Mouse (Mus musculus) forebrain, postnatal 0 days (tissue): ENCODE data around the gene Togaram1. TPM values are rescaled to one million over a fixed set of nuclear protein-coding genes. Genes with fewer than 3 reads are reported as not detected.

Source experiments
- ATAC-seq: fragments of 200-750 bp; cut with Nextera tagmentation; 2 replicates; pipeline ENCODE4 v1.8.0; 2017; ENCODE audit warnings: mild to moderate bottlenecking, moderate library complexity
- DNase-seq: peaks from one replicate; pipeline ENCODE4 v3.0.0-alpha.2; 2015
- H3K27ac ChIP-seq: fragments of 300-500 bp; sonication (generic); 2 replicates; pipeline ENCODE4 v1.5.1; 2014; ENCODE audit warnings: low read depth, mild to moderate bottlenecking, antibody characterized with exemption, low read length, moderate library complexity, mixed read lengths
- H3K27me3 ChIP-seq: fragments of 300-500 bp; sonication (generic); 2 replicates; pipeline ENCODE4 v1.6.1; 2014; ENCODE audit warnings: mild to moderate bottlenecking, low read length, mixed read lengths; ENCODE audit not compliant: insufficient read depth
- H3K36me3 ChIP-seq: fragments of 300-500 bp; sonication (generic); 2 replicates; pipeline ENCODE4 v1.6.1; 2014; ENCODE audit warnings: mild to moderate bottlenecking, moderate library complexity; ENCODE audit not compliant: insufficient read depth
- H3K4me1 ChIP-seq: fragments of 300-500 bp; sonication (generic); 2 replicates; pipeline ENCODE4 v1.6.1; 2014; ENCODE audit warnings: antibody characterized with exemption; ENCODE audit not compliant: insufficient read depth
- H3K4me2 ChIP-seq: fragments of 300-500 bp; sonication (generic); 2 replicates; pipeline ENCODE4 v1.6.1; 2014; ENCODE audit warnings: low read depth, mild to moderate bottlenecking, moderate library complexity
- H3K4me3 ChIP-seq: fragments of 300-500 bp; sonication (generic); 2 replicates; pipeline ENCODE4 v1.5.1; 2014; ENCODE audit warnings: low read depth, low read length, mixed read lengths
- H3K9ac ChIP-seq: fragments of 300-500 bp; sonication (generic); 2 replicates; pipeline ENCODE4 v1.6.1; 2014; ENCODE audit warnings: mild to moderate bottlenecking
- H3K9me3 ChIP-seq: fragments of 300-500 bp; sonication (generic); 2 replicates; pipeline ENCODE4 v1.6.1; 2016; ENCODE audit warnings: low read length
- CTCF ChIP-seq: sonication (generic); IDR thresholded peaks from 2 replicates; pipeline ENCODE4 v1.5.1; 2016; ENCODE audit warnings: antibody characterized with exemption, control low read depth, low read depth
- WGBS: fragments of 180-500 bp; shearing (Covaris S2); extraction: QIAGEN DNeasy Blood & Tissue Kit; methylation state at CpG from one replicate; pipeline ENCODE4 v1.1.7; 2014; 5-methylcytosine and 5-hydroxymethylcytosine counted together
- polyA plus RNA-seq: library from polyadenylated mRNA; unstranded; fragments of >200 nt; fragmentation: Nextera tagmentation; extraction: Ambion mirVana; gene quantifications from 2 replicates; pipeline ENCODE4 v1.2.1, GENCODE M21; 2015
- total RNA-seq: library from RNA; depleted of rRNA; stranded (reverse); fragments of >200 nt; gene quantifications from 2 replicates; pipeline ENCODE4 v1.2.3, GENCODE M21; 2014; rRNA removed

Gene Togaram1
- total and polyA plus RNA-seq, 2 experiments from 2014 or later, result 15.2 to 30.1 TPM

GRCm38 (mm10) chr12:65048799-65049198 is 83.2 kb downstream of the Togaram1 start:
- Histone ChIP-seq H3K9me3 (no peaks in the 10 kb centered on the region), H3K4me1 (no peaks in the 10 kb centered on the region), H3K36me3 (peaks cover 17% of the 10 kb centered on the region), H3K4me3 (no peak overlapping the region), H3K9ac (no peak overlapping the region), H3K27me3 (no peaks in the 10 kb centered on the region), H3K27ac (no peak overlapping the region), H3K4me2 (no peak overlapping the region)
- ATAC-seq (no peak), DNase-seq (no peak)
- no peak for TF ChIP-seq CTCF

DNA sequence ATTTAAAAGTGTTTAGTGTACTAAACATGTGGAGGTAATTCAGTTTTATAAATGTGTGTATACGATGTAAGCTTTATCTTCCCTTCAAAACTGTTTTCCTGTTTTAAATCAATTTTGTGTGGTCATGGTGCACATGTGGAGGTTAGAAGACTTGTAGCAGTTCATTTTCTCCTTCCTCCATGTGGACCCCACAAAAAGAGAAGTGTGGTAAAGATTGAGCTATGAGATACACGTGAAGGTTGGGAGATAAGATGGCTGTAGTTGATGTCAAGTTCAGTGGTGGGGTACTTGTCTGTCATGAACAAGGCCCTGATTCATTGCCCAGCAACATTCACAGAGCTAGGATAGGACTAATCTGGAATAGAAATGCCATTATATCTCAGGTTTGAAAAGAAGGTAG is 92.6 kb downstream of the Togaram1 start:
- no peak for DNase-seq
- H3K4me3 ChIP-seq, result no peak overlapping the region
- no peaks in the 10 kb centered on the region for H3K27me3 ChIP-seq
- 84% methylated on average over 2 of the region's 2 CpGs for WGBS
- TF ChIP-seq CTCF, result no peak
- no peak for ATAC-seq
- peaks cover 40% of the 10 kb centered on the region for H3K36me3 ChIP-seq
- no peak overlapping the region for H3K9ac ChIP-seq
- no peak overlapping the region for H3K27ac ChIP-seq
- no peaks in the 10 kb centered on the region for H3K9me3 ChIP-seq
- H3K4me2 ChIP-seq, result no peak overlapping the region
- H3K4me1 ChIP-seq, result no peaks in the 10 kb centered on the region

GRCm38 (mm10) chr12:65061082-65061481 is 95.5 kb downstream of the Togaram1 start:
- Histone ChIP-seq H3K4me1 (no peaks in the 10 kb centered on the region), H3K4me2 (no peak overlapping the region), H3K36me3 (peaks cover 44% of the 10 kb centered on the region), H3K9me3 (no peaks in the 10 kb centered on the region), H3K27me3 (no peaks in the 10 kb centered on the region), H3K4me3 (no peak overlapping the region), H3K9ac (no peak overlapping the region), H3K27ac (no peak overlapping the region)
- peak; percentile 65; the same call in 1 of the 2 replicates for ATAC-seq
- DNase-seq, result no peak
- 0 out of 2 replicates have a peak, but pooled peaks have one; percentile 14 for TF ChIP-seq CTCF

GRCm38 (mm10) chr12:65065241-65065640 is 99.6 kb downstream of the Togaram1 start:
- DNase-seq (no peak), ATAC-seq (no peak)
- Histone ChIP-seq H3K4me1 (no peaks in the 10 kb centered on the region), H3K9me3 (no peaks in the 10 kb centered on the region), H3K36me3 (peaks cover 45% of the 10 kb centered on the region), H3K4me2 (no peak overlapping the region), H3K27me3 (no peaks in the 10 kb centered on the region), H3K27ac (no peak overlapping the region), H3K4me3 (no peak overlapping the region), H3K9ac (no peak overlapping the region)
- WGBS, result 80% methylated on average over 2 of the region's 2 CpGs
- no peak for TF ChIP-seq CTCF

DNA sequence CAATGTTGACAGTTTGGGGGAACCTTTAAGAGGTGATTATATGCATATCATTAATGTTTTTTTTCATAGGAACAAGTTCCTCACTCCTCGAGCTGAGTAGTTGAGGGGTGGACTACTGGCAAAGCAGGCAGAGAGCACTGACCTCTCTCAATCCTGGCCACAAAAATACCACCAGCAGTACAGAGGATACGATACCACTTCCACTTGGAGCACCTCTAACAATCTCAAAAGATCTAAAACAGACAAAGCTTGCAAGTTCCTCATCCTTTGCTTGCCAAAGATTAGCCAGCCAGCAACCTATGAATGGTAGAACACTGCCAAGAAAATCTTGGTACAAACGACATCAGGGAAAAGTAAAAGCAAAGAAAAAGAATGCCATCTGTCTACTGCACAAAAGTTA is 100.6 kb downstream of the Togaram1 start:
- H3K27me3 ChIP-seq, result no peaks in the 10 kb centered on the region
- no peak for DNase-seq
- no peak for TF ChIP-seq CTCF
- H3K27ac ChIP-seq, result no peak overlapping the region
- H3K4me3 ChIP-seq, result no peak overlapping the region
- ATAC-seq, result no peak
- WGBS, result 33% methylated on average over 3 of the region's 3 CpGs
- peaks cover 40% of the 10 kb centered on the region for H3K36me3 ChIP-seq
- H3K4me1 ChIP-seq, result no peaks in the 10 kb centered on the region
- H3K4me2 ChIP-seq, result no peak overlapping the region
- H3K9me3 ChIP-seq, result no peaks in the 10 kb centered on the region
- H3K9ac ChIP-seq, result no peak overlapping the region

DNA sequence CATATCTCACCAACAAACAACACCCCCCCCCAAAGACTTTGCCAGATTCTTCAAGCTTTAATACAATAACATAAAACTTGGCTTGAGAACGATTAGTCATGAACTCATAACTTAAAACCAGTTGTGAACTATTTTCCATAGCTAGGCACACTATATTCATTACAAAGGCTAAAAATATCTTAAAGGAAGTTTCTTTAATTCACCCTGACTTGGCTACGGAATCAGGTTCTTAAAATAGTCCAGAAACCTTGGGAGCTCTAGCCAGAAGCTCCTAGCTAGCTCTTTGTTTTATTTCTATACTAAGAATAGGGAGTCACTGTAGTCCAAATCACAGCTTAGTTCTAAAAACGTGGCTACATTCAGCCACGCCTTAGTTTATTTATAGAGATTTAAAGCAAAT is 102.8 kb downstream of the Togaram1 start:
- no peak for TF ChIP-seq CTCF
- Histone ChIP-seq H3K9me3 (no peaks in the 10 kb centered on the region), H3K4me3 (no peak overlapping the region), H3K27me3 (no peaks in the 10 kb centered on the region), H3K4me2 (no peak overlapping the region), H3K9ac (no peak overlapping the region), H3K36me3 (peaks cover 27% of the 10 kb centered on the region), H3K4me1 (no peaks in the 10 kb centered on the region), H3K27ac (no peak overlapping the region)
- WGBS, result 74% methylated on average over 4 of the region's 4 CpGs
- no peak for ATAC-seq
- no peak for DNase-seq

Other genes with a start within 250 kb of the Togaram1 start
- gene Gm527, start 47.9 kb upstream of the Togaram1 start, total RNA-seq, result 12.2 and 24.8 TPM in 2 replicates
- gene Gm527, start 47.9 kb upstream of the Togaram1 start, polyA plus RNA-seq, result 1.6 and 2.1 TPM in 2 replicates
- gene Klhl28, start 270 bp upstream of the Togaram1 start, total RNA-seq, result 27.4 and 29.5 TPM in 2 replicates
- 23.6 and 26.4 TPM in 2 replicates for gene Klhl28, start 270 bp upstream of the Togaram1 start, polyA plus RNA-seq
- gene Prpf39, start 70.5 kb downstream of the Togaram1 start, total RNA-seq, result 37.5 and 49.5 TPM in 2 replicates
- gene Prpf39, start 70.5 kb downstream of the Togaram1 start, polyA plus RNA-seq, result 21.6 and 28.6 TPM in 2 replicates
- 254 and 312 TPM in 2 replicates for gene Fkbp3, start 108.2 kb downstream of the Togaram1 start, total RNA-seq
- 430 and 547 TPM in 2 replicates for gene Fkbp3, start 108.2 kb downstream of the Togaram1 start, polyA plus RNA-seq
- gene Fancm, start 109.8 kb downstream of the Togaram1 start, total RNA-seq, result 22.6 and 22.8 TPM in 2 replicates
- 4.1 and 8.3 TPM in 2 replicates for gene Fancm, start 109.8 kb downstream of the Togaram1 start, polyA plus RNA-seq
- 3.6 and 5.9 TPM in 2 replicates for gene Mis18bp1, start 206.8 kb downstream of the Togaram1 start, total RNA-seq
- 7.6 and 8.2 TPM in 2 replicates for gene Mis18bp1, start 206.8 kb downstream of the Togaram1 start, polyA plus RNA-seq